Mouse (Mus musculus) layer of hippocampus, adult 8-10 months (tissue): ENCODE data around the gene Tuba1c. TPM values are rescaled to one million over a fixed set of nuclear protein-coding genes. Genes with fewer than 3 reads are reported as not detected.

Source experiments
- DNase-seq, 2 experiments: peaks; one replicate each; pipeline ENCODE4 v3.0.0; 2022; ENCODE audit warnings: low spot score in 2 of 2
- total RNA-seq, 4 experiments: library from RNA; stranded (reverse); gene quantifications; 2 replicates each; pipeline ENCODE4 v1.2.4; 2022

The Tuba1c gene
- total RNA-seq, 4 experiments from 2014 or later = 47.7 to 64.5 (median 52.7) TPM

GRCm38 (mm10) chr15:98994957-98995520, 34.7 kb upstream of the Tuba1c start:
- DNase-seq = no peak

- DNase-seq = no peak
Measured at GRCm38 (mm10) chr15:98996840-98997239, 32.9 kb upstream of the Tuba1c start.

GRCm38 (mm10) chr15:98997938-98998774, 31.5 kb upstream of the Tuba1c start:
- DNase-seq = no peak

GRCm38 (mm10) chr15:98998775-98999157, 30.9 kb upstream of the Tuba1c start:
- DNase-seq = no peak

- no peak for DNase-seq
Measured at GRCm38 (mm10) chr15:99000535-99001283, 29.0 kb upstream of the Tuba1c start.

GRCm38 (mm10) chr15:99001451-99001931, 28.2 kb upstream of the Tuba1c start:
- DNase-seq = no peak

GRCm38 (mm10) chr15:99003600-99003999, 26.1 kb upstream of the Tuba1c start:
- no peak for DNase-seq

- DNase-seq = no peak
Measured at GRCm38 (mm10) chr15:99008801-99009241, 20.9 kb upstream of the Tuba1c start.

GRCm38 (mm10) chr15:99010896-99011295, 18.8 kb upstream of the Tuba1c start:
- no peak for DNase-seq

- no peak for DNase-seq
Measured at GRCm38 (mm10) chr15:99011946-99012345, 17.7 kb upstream of the Tuba1c start.

- DNase-seq = no peak
Measured at GRCm38 (mm10) chr15:99014496-99015030, 15.1 kb upstream of the Tuba1c start.

- no peak for DNase-seq
Measured at GRCm38 (mm10) chr15:99017355-99017761, 12.3 kb upstream of the Tuba1c start.

GRCm38 (mm10) chr15:99017986-99018385, 11.7 kb upstream of the Tuba1c start:
- no peak for DNase-seq

- DNase-seq = no peak
Measured at GRCm38 (mm10) chr15:99018630-99019029, 11.1 kb upstream of the Tuba1c start.

GRCm38 (mm10) chr15:99019436-99019835, 10.3 kb upstream of the Tuba1c start:
- DNase-seq = no peak

- no peak for DNase-seq
Measured at GRCm38 (mm10) chr15:99020171-99020570, 9.5 kb upstream of the Tuba1c start.

GRCm38 (mm10) chr15:99021255-99021654, 8.4 kb upstream of the Tuba1c start:
- no peak for DNase-seq

- DNase-seq = peak in 1 of 2 experiments; percentile 78
Measured at GRCm38 (mm10) chr15:99024668-99025314, 4.9 kb upstream of the Tuba1c start.

- DNase-seq = no peak
Measured at GRCm38 (mm10) chr15:99025414-99025813, 4.3 kb upstream of the Tuba1c start.

- no peak for DNase-seq
Measured at GRCm38 (mm10) chr15:99026259-99026658, 3.4 kb upstream of the Tuba1c start.

GRCm38 (mm10) chr15:99027116-99027515, 2.6 kb upstream of the Tuba1c start:
- DNase-seq = no peak
